Mouse (Mus musculus) adrenal gland, postnatal 36 days (tissue): ENCODE data around the gene Ubox5. TPM values are rescaled to one million over a fixed set of nuclear protein-coding genes. Genes with fewer than 3 reads are reported as not detected.

Experiments used
- DNase-seq, 2 experiments: peaks; one replicate each; pipeline ENCODE4 v3.0.0; 2021; ENCODE audit warnings: mixed read lengths in 1 of 2
- total RNA-seq, 2 experiments: library from RNA; stranded (reverse); gene quantifications; 2 replicates each; pipeline ENCODE4 v1.2.3; 2021

Gene Ubox5
- total RNA-seq, 2 experiments from 2014 or later, result 6.3 to 6.9 TPM

GRCm38 (mm10) chr2:130577021-130577420 lies 52.8 kb downstream of the Ubox5 start:
- DNase-seq, result no peak

- peak; percentile 21 to 37 for DNase-seq
Measured at GRCm38 (mm10) chr2:130576564-130576963, 53.3 kb downstream of the Ubox5 start.

DNA sequence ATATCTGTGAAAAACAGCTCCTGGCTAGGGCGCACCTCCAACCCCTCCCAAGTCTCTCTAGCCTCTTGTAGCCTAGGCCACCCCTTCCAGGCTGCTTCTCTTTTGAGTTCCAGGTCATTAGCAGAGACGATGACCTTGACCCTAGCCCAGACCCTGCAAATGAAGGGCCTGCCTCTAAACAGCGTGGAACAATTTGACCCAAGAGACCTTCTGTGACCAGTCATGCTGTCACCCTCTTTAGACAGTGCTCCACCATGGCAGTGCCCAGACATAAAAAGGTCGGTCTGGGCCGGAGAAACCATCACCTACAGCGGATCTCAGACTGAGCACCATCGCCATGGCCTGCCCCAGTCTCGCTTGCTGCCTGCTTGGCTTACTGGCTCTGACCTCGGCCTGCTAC lies 54.0 kb downstream of the Ubox5 start, which contains the start of gene Oxt:
Gene Oxt (plus strand): TSS at position 301 of the 400 bp plus-strand sequence.
- DNase-seq, result no peak

DNA sequence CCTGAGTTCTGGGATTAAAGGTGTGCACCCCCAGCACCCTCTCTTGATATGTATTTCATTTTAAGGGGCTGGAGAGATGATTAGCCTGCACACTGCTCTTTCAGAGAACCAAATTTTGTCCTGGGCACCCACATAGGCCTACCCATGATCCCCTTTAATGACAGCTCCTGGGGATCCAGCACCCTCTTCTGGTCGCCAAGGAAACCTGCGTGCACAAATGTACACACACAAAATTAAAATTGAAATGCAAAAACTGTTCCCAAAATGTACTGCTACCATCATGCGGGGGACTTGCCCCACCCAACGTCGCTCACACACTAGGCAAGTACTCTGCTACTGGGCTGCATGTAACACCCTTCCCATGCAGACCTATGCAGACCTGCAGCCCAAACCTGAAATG lies 54.9 kb downstream of the Ubox5 start:
- DNase-seq, result no peak

GRCm38 (mm10) chr2:130569926-130570325 lies 59.9 kb downstream of the Ubox5 start:
- no peak for DNase-seq

GRCm38 (mm10) chr2:130568921-130569320 lies 60.9 kb downstream of the Ubox5 start:
- DNase-seq, result no peak

- DNase-seq, result no peak
Measured at GRCm38 (mm10) chr2:130564983-130565382, 64.9 kb downstream of the Ubox5 start.

DNA sequence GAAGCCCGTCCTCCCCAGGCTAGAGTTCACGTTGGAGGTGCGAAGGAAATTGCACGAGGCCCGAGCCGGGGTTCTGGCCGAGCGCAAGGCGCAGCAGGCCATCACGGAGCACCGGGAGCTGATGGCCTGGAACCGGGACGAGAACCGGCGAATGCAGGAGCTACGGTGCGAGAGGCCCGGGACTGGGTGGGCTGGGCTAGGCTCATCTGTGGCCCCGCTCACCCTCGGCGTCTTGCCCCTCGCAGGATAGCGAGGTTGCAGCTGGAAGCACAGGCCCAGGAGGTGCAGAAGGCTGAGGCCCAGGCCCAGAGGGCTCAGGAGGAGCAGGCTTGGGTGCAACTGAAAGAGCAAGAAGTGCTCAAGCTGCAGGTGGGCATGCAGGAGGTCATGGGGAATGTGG lies 65.8 kb downstream of the Ubox5 start:
- no peak for DNase-seq

DNA sequence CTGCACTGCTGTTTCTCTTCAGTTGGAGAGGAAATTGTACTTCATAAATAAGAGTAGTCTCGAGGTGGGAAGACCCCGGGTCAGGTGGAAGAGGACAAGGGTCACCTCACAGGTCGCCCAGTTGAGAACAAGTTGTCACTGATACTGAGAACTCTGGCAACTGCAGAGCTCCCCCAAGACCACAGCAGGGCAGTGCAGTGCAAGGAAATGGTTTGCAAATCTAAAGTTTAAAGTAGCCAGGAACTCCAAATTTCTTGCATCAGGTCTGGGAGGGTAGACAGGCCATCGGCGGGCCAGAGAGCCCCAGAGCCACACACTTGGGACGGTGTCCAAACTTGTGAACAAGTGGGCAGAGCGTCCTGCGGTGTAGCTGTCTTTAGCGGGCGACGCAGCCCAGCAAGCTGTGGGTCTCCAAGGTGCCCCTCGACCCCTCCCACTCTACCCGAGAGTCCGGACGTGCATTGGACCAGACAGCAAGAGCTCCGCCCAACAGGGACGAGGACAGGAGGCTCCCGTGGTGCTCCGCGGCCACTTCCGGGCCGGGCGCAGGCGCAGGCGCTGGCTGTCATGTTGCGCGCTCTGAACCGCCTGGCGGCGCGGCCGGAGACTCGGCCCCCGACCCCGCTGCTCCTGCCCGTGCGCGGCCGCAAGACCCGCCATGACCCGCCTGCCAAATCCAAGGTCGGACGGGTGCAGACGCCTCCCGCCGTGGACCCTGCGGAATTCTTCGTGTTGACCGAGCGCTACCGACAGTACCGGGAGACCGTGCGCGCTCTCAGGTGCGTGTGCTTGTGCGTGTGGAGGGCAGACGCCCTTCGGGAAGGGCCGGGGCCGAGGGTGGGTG lies 66.4 kb downstream of the Ubox5 start, which contains the start of gene Mrps26:
Gene Mrps26 (plus strand): TSS at position 531 of the 844 bp plus-strand sequence.
- peak; percentile 95 to 97 for DNase-seq

- no peak for DNase-seq
Measured at GRCm38 (mm10) chr2:130558015-130558414, 71.8 kb downstream of the Ubox5 start.

DNA sequence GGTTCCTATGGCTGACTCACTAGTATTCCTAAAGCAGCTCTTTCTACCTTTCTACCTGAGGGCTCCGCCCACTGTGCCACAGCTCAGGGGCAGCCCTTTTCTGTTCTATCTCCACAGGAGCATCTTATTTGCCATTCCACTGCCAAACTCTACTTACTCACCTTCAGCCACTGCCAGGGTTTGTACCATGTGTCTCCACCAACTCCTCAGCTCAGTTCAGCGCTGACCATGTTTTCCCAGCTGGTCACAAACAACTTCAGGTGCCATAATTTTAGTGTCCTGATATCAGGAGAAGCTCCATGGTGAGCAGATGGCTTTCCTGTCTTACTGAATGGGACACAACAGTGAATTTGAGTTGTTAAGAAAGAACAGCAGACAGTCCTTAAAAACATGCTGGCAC lies 72.4 kb downstream of the Ubox5 start:
- no peak for DNase-seq

DNA sequence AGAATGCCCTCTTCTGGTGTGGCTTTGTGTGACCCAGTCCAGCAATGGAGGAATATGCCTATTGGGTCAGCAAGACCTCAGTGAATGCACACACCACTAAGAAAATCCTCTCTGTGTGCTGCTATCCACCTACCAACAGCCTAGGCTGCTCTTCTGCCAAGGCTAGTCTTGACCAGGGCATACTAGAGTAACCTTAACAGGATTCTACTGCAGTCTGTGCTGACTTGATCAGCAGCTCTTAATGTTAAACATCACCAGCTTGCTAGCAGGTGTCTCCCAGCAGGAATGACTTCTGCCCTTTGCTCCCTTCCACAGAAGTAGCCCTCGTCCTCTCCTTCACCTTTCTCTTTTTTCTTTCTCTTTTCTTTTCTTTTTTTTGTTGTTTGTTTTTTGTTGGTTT lies 73.5 kb downstream of the Ubox5 start:
- no peak for DNase-seq

GRCm38 (mm10) chr2:130554841-130555240 lies 75.0 kb downstream of the Ubox5 start:
- no peak for DNase-seq

DNA sequence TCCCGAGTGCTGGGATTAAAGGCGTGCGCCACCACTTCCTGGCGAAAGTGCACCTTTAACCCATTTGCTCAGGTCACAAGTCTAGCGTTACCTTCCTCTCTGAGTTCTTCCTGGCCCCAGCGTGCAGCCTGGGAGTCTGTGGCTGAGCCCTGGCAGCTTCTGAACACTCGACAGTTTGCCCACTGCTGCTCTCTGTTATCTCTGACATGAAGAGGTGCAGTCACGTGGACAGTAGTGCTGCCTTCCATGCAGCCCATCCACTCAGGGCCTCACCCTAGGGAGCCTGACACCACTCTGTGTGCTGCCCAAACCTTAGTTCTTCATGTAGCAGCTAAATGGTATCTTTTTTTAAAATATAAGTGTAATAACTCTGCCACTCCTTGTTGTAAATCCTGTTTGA lies 82.9 kb downstream of the Ubox5 start:
- DNase-seq, result no peak

GRCm38 (mm10) chr2:130540266-130540665 lies 89.6 kb downstream of the Ubox5 start:
- no peak for DNase-seq

Other genes with a start within 250 kb of the Ubox5 start
- gene Cpxm1, start 232.5 kb downstream of the Ubox5 start, total RNA-seq, result 10 to 100 TPM in 1 of 2 experiments, 1 to 10 TPM in 1; 7.1 to 11.3 TPM
- gene Gm28372, start 224.8 kb downstream of the Ubox5 start, total RNA-seq, result not detected
- gene 1700020A23Rik, start 224.8 kb downstream of the Ubox5 start, total RNA-seq, result not detected
- not detected for gene Tmem239, start 223.6 kb downstream of the Ubox5 start, total RNA-seq
- 10 to 100 TPM; 62.9 to 63.9 TPM for gene Vps16, start 205.7 kb downstream of the Ubox5 start, total RNA-seq
- gene Pced1a, start 205.3 kb downstream of the Ubox5 start, total RNA-seq, result 10 to 100 TPM; 12.9 to 14.6 TPM
- gene Ptpra, start 179.8 kb downstream of the Ubox5 start, total RNA-seq, result 100 to 1,000 TPM; 117 to 143 TPM
- gene Mrps26, start 66.3 kb downstream of the Ubox5 start, total RNA-seq, result 10 to 100 TPM; 56.5 to 70.3 TPM
- not detected for gene Oxt, start 53.9 kb downstream of the Ubox5 start, total RNA-seq
- not detected for gene Avp, start 47.5 kb downstream of the Ubox5 start, total RNA-seq
- 10 to 100 TPM; 11.4 to 12.9 TPM for gene Fastkd5, start within 50 bp of the Ubox5 start, total RNA-seq
- 10 to 100 TPM; 13.2 to 14.8 TPM for gene Lzts3, start 12.8 kb upstream of the Ubox5 start, total RNA-seq
- 100 to 1,000 TPM; 199 to 232 TPM for gene Ddrgk1, start 34.6 kb upstream of the Ubox5 start, total RNA-seq
- gene Itpa, start 37.6 kb upstream of the Ubox5 start, total RNA-seq, result 10 to 100 TPM; 28.1 to 31.2 TPM
- 1 to 10 TPM; 3.2 to 3.3 TPM for gene Slc4a11, start 67.5 kb upstream of the Ubox5 start, total RNA-seq